Mouse (Mus musculus) liver, adult 2 months (tissue): ENCODE measurements around the gene Nanog.

Source experiments
- CTCF ChIP-seq: fragments of 200-500 bp; IDR thresholded peaks from 2 replicates; pipeline ENCODE4 v1.5.1; 2011; ENCODE audit warnings: low read depth, low read length, control low read depth
- POLR2A ChIP-seq: fragments of 200-500 bp; IDR thresholded peaks from 2 replicates; pipeline ENCODE4 v1.6.1; 2011; ENCODE audit warnings: low read length, control low read depth; ENCODE audit not compliant: insufficient read depth; ENCODE audit errors: extremely low read depth

DNA sequence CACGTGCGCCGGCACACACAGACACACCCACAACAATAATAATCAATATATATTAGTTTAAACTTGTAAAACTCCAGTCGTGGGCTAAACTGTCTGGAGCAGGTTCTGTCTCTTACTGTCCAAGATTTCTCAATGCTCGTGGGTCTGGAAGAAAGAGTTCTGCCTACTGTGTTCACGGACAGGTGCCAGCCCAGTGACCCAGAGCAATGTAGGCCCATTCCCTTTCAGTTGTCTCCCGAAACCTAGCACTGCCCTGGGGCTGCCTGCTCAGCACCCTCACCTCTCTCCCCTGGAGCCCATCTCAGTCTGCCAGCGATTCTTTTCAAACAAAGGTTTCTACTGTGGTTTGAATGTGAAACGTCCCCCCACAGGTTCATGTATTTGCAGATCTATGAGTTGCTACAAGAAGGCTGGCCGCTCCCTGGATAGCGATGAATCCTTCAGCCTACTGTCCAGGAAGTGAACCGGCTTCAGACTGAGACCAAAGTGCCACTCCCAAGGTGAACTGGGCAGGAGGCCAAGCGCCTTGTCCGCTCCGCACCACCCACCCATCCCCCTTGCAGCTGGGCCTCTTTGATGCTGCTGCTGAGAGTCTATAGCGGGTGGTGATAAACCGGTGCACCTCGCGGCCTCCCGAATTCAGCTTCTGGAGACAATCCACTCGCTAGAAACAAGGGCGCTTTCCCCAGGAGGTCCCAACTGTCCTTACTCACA is 44.6 kb upstream of the Nanog start:
- TF ChIP-seq POLR2A (no peak), CTCF (no peak)
